Mouse (Mus musculus) liver, embryonic 14.5 days (tissue): ENCODE data around the gene Vill. TPM values are rescaled to one million over a fixed set of nuclear protein-coding genes. Genes with fewer than 3 reads are reported as not detected.

Experiments
- ATAC-seq: fragments of 200-750 bp; cut with Nextera tagmentation; 2 replicates; pipeline ENCODE4 v1.8.0; 2017; ENCODE audit warnings: moderate number of reproducible peaks, mild to moderate bottlenecking, moderate library complexity; ENCODE audit not compliant: insufficient read depth
- DNase-seq, 3 experiments: peaks; one replicate each; pipeline ENCODE4 v3.0.0-alpha.2; 2012 to 2013; ENCODE audit warnings: low read depth in 3 of 3, low spot score in 3 of 3
- H3K27ac ChIP-seq: fragments of 300-500 bp; sonication (generic); 2 replicates; pipeline ENCODE4 v1.5.1; 2014; ENCODE audit warnings: moderate library complexity, mild to moderate bottlenecking, control low read depth, inconsistent platforms
- H3K27me3 ChIP-seq: fragments of 300-500 bp; sonication (generic); 2 replicates; pipeline ENCODE4 v1.6.1; 2014; ENCODE audit warnings: mild to moderate bottlenecking, low read length, moderate library complexity; ENCODE audit not compliant: control insufficient read depth, insufficient read depth
- H3K36me3 ChIP-seq: fragments of 300-500 bp; sonication (generic); replicated peaks from 2 replicates; pipeline ENCODE4 v1.6.1; 2014; ENCODE audit warnings: low read depth; ENCODE audit not compliant: control insufficient read depth, insufficient read depth
- H3K4me1 ChIP-seq, 2 experiments: fragments of 200-500 bp in 1 of 2; fragments of 300-500 bp in 1 of 2; sonication (generic) in 1 of 2; replicated peaks; 2 replicates each; pipeline ENCODE4 v1.6.1; 2012 to 2014; ENCODE audit warnings: antibody characterized with exemption in 1 of 2, inconsistent platforms in 1 of 2, low read length in 1 of 2; ENCODE audit not compliant: control insufficient read depth in 2 of 2, insufficient read depth in 2 of 2
- H3K4me2 ChIP-seq: fragments of 300-500 bp; sonication (generic); 2 replicates; pipeline ENCODE4 v1.6.1; 2014; ENCODE audit warnings: low read depth, mild to moderate bottlenecking, control low read depth, moderate library complexity
- H3K4me3 ChIP-seq, 2 experiments: fragments of 200-500 bp in 1 of 2; fragments of 300-500 bp in 1 of 2; sonication (generic) in 1 of 2; 2 replicates each; pipeline ENCODE4 v1.5.1; 2012 to 2014; ENCODE audit warnings: low read depth in 2 of 2, low read length in 2 of 2, mild to moderate bottlenecking in 2 of 2, control low read depth in 1 of 2, inconsistent platforms in 1 of 2, moderate library complexity in 1 of 2; ENCODE audit not compliant: insufficient read depth in 1 of 2
- H3K9ac ChIP-seq: fragments of 300-500 bp; sonication (generic); replicated peaks from 2 replicates; pipeline ENCODE4 v1.6.1; 2014; ENCODE audit warnings: mild to moderate bottlenecking, control low read depth, moderate library complexity
- H3K9me3 ChIP-seq: fragments of 300-500 bp; sonication (generic); 2 replicates; pipeline ENCODE4 v1.6.1; 2016; ENCODE audit warnings: low read length, mixed read lengths; ENCODE audit not compliant: control insufficient read depth
- CTCF ChIP-seq: IDR thresholded peaks from 2 replicates; pipeline ENCODE4 v1.5.1; 2016; ENCODE audit warnings: antibody characterized with exemption, low read depth, control low read depth
- EP300 ChIP-seq: IDR thresholded peaks from 2 replicates; pipeline ENCODE4 v1.6.1; 2016; ENCODE audit warnings: antibody characterized with exemption, low read depth
- WGBS: fragments of 180-500 bp; shearing (Covaris S2); extraction: QIAGEN DNeasy Blood & Tissue Kit; methylation state at CpG from one replicate; pipeline ENCODE4 v1.1.7; 2014; ENCODE audit not compliant: insufficient replicate concordance; 5-methylcytosine and 5-hydroxymethylcytosine counted together
- polyA plus RNA-seq, 2 experiments: library from polyadenylated mRNA; depleted of rRNA in 1 of 2; stranded (reverse) in 1 of 2; unstranded in 1 of 2; fragments of >200 nt; fragmentation: Nextera tagmentation in 1 of 2; extraction: Ambion mirVana in 1 of 2; gene quantifications; 2 replicates each; pipeline versions ENCODE4 v1.2.1 to v1.2.3; 2012 to 2014

The Vill gene
- polyA plus RNA-seq, 2 experiments = 7.4 to 9.7 TPM

- Histone ChIP-seq H3K4me1 (peaks cover 0 to 9% of the 10 kb centered on the region in 2 experiments; a peak in 2 of 4 replicates), H3K4me2 (no peak overlapping the region), H3K36me3 (no peaks in the 10 kb centered on the region), H3K9ac (no peak overlapping the region), H3K9me3 (no peaks in the 10 kb centered on the region), H3K27me3 (no peaks in the 10 kb centered on the region), H3K27ac (no peak overlapping the region), H3K4me3 (no peak overlapping the region)
- ATAC-seq = no peak
- 72% methylated on average over 10 of the region's 10 CpGs for WGBS
- no peak for DNase-seq
- TF ChIP-seq EP300 = no peak
- no peak for TF ChIP-seq CTCF
These were observed 45.3 kb upstream of the Vill start for GRCm38 (mm10) chr9:119007266-119007665.

- Histone ChIP-seq H3K4me2 (no peak overlapping the region), H3K4me3 (no peak overlapping the region), H3K27me3 (no peaks in the 10 kb centered on the region), H3K9ac (no peak overlapping the region), H3K36me3 (no peaks in the 10 kb centered on the region), H3K9me3 (no peaks in the 10 kb centered on the region), H3K27ac (no peak overlapping the region), H3K4me1 (0 out of 4 replicates have a peak, but pooled peaks cover 0 to 3% of the 10 kb centered on the region in 2 experiments)
- no peak for TF ChIP-seq EP300
- TF ChIP-seq CTCF = no peak
- 61% methylated on average over 7 of the region's 7 CpGs for WGBS
- no peak for ATAC-seq
- no peak for DNase-seq
These were observed 43.7 kb upstream of the Vill start for GRCm38 (mm10) chr9:119008871-119009270.

- Histone ChIP-seq H3K4me1 (no peaks in the 10 kb centered on the region), H3K9me3 (no peaks in the 10 kb centered on the region), H3K36me3 (no peaks in the 10 kb centered on the region), H3K27me3 (no peaks in the 10 kb centered on the region), H3K4me3 (no peak overlapping the region), H3K9ac (no peak overlapping the region), H3K4me2 (no peak overlapping the region), H3K27ac (no peak overlapping the region)
- no peak for TF ChIP-seq EP300
- TF ChIP-seq CTCF = no peak
- ATAC-seq = no peak
- DNase-seq = no peak
- WGBS = 79% methylated on average over 13 of the region's 13 CpGs
These were observed 42.3 kb upstream of the Vill start for GRCm38 (mm10) chr9:119010156-119010710.

DNA sequence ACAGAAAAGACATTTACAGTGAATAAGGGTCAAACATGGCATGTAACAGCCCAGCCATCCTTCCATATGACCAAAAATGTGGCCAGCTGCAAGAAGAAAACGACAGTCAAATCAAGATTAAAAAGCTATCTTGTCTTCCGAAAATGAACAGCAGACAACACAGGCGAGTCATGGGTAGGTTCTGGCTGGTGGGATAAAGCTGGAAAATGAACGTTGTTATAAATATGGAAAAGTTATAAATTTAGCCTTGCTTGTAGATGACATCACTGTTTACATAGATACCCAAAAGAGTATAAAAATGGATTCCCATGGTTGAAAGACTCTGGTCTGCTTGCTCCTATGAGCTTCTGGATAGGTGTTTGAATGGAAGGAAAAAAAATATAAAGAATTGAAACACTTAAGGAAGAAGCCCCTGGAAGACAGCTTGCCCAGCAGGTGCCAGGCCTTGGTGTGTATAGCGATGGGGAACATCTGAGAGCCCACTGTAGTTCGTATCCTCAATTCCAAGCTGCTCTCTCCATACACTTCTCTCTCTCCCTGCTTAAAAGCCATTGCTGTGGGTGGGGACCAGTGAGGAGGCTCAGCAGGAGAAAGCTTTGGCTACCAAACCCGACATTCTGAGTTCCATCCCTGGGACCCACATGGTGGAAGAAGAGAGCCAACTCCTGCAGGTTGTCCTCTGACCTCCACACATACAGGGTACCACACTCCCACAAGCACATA is 35.6 kb upstream of the Vill start:
- peaks cover 2% of the 10 kb centered on the region for H3K36me3 ChIP-seq
- no peak overlapping the region for H3K4me2 ChIP-seq
- H3K9me3 ChIP-seq = no peaks in the 10 kb centered on the region
- H3K27ac ChIP-seq = no peak overlapping the region
- DNase-seq = no peak
- ATAC-seq = no peak
- H3K4me3 ChIP-seq = no peak overlapping the region
- no peak for TF ChIP-seq CTCF
- TF ChIP-seq EP300 = no peak
- H3K4me1 ChIP-seq = no peaks in the 10 kb centered on the region
- H3K9ac ChIP-seq = no peak overlapping the region
- WGBS = 73% methylated on average over 7 of the region's 7 CpGs
- no peaks in the 10 kb centered on the region for H3K27me3 ChIP-seq

DNA sequence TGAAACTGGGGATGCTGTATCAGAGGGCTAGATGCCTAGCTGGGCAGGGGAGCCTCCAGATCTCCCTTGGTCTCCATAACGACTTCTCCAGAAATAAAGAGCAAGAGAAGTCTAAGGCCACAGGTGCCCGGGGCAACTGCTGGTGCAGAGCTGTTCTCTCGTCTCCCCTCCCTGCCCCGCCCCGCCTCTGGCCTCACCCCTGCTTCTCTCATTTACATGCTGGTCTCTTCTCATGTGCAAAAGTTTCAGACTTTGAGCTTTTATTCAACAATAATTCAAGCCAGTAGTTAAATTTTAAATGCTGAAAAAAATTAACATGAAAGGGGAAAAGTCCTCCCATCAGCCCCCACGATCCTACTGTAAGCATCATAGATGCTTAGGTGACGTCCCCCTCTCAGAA is 30.8 kb upstream of the Vill start:
- ATAC-seq = no peak
- WGBS = 73% methylated on average over 7 of the region's 7 CpGs

More for the DNA sequence above, 30.8 kb upstream of the Vill start:
- Histone ChIP-seq H3K9ac (no peak overlapping the region), H3K9me3 (no peaks in the 10 kb centered on the region), H3K4me1 (peaks cover 0 to 2% of the 10 kb centered on the region in 2 experiments; a peak in 1 of 4 replicates), H3K27ac (no peak overlapping the region), H3K4me2 (no peak overlapping the region), H3K36me3 (peaks cover 2% of the 10 kb centered on the region), H3K27me3 (no peaks in the 10 kb centered on the region), H3K4me3 (no peak overlapping the region)
- TF ChIP-seq CTCF (no peak), EP300 (no peak)
- DNase-seq = no peak
